In genomic region chr2:132714522-132714921, GRCm38 (mm10) we compare ENCODE assay signal across 21 mouse cellular contexts. TPM values are rescaled to one million over a fixed set of nuclear protein-coding genes. Genes with fewer than 3 reads are reported as not detected.
DNase-seq lines count a peak whose midpoint lies in the region; ATAC-seq and TF ChIP-seq lines count a peak whose summit lies in the region.
"Had no signal": no experiment of that assay in that cellular context is flagged by ENCODE, and none has a peak within 500 bp of the region (broad histone marks: within the 10 kb centered on the region; RNA-seq: fewer than 3 reads in every experiment).

No protein-coding gene starts in this region.

- DNase-seq in cerebellum, adult 2 months = no peak
- DNase-seq in cerebellum, adult 8-10 months = no peak
- DNase-seq in layer of hippocampus, adult 2 months (ENCODE audit: low spot score in 2 of 2) = no peak
- DNase-seq in layer of hippocampus, postnatal 14 days (ENCODE audit: low spot score in 2 of 2) = no peak
- DNase-seq in R1 (ENCODE audit: low read depth, low spot score) = peak; percentile 77
- no peak for DNase-seq in spleen, postnatal 14 days (ENCODE audit: low spot score in 2 of 2)
- no peak for DNase-seq in retina, postnatal 1 day
- DNase-seq: adrenal gland, adult 8-10 months; adrenal gland, postnatal 14 days; adrenal gland, postnatal 36 days; B cell, adult 2 months had no signal

- peak overlapping the region; percentile 48 for H3K27ac ChIP-seq in cerebellum, adult 2 months (ENCODE audit: insufficient read depth, low read length)
- peak overlapping the region; percentile 78; the same call in 1 of the 2 replicates for H3K27ac ChIP-seq in layer of hippocampus, adult 2 months
- H3K27ac ChIP-seq: embryonic facial prominence, embryonic 13.5 days; embryonic facial prominence, embryonic 15.5 days had no signal

- H3K4me3 ChIP-seq in cerebellum, adult 2 months (replicated peaks; ENCODE audit: insufficient read depth, low read depth, low read length) = no peak overlapping the region
- no peak overlapping the region for H3K4me3 ChIP-seq in layer of hippocampus, adult 2 months
- H3K4me3 ChIP-seq: embryonic facial prominence, embryonic 13.5 days; embryonic facial prominence, embryonic 15.5 days; erythroblast, embryonic 14.5 days; forebrain, embryonic 10.5 days; forebrain, embryonic 12.5 days had no signal

- peak; percentile 43 for ATAC-seq in megakaryocyte, adult 5-6 weeks (ENCODE audit: poor library complexity, severe bottlenecking)
- ATAC-seq: activated CD4-positive, CD25-positive, alpha-beta regulatory T cell, adult 4 months; CD4-positive, CD25-positive, alpha-beta regulatory T cell, adult 4 months; Patski had no signal

- H3K4me1 ChIP-seq in cerebellum, adult 2 months (ENCODE audit: control insufficient read depth, insufficient read depth, low read length) = peaks cover 30% of the 10 kb centered on the region
- H3K4me1 ChIP-seq: embryonic facial prominence, embryonic 13.5 days; embryonic facial prominence, embryonic 15.5 days had no signal

- no peaks in the 10 kb centered on the region for H3K27me3 ChIP-seq in cerebellum, adult 2 months (ENCODE audit: control insufficient read depth, insufficient read depth, low read length)
- H3K27me3 ChIP-seq: CH12.LX; embryonic facial prominence, embryonic 13.5 days; embryonic facial prominence, embryonic 15.5 days; forebrain, embryonic 12.5 days; Patski had no signal

- no peak for TF ChIP-seq CTCF in cerebellum, adult 2 months (IDR thresholded peaks at IDR 0.05; ENCODE audit: borderline replicate concordance, insufficient read depth, low read depth, low read length)
- no peak for TF ChIP-seq CTCF in layer of hippocampus, adult 2 months (conservative IDR thresholded peaks at IDR 0.05)

- WGBS in cerebellum, adult 2 months = 92% methylated on average over 7 of the region's 7 CpGs

- no peak for TF ChIP-seq POLR2A in cerebellum, adult 2 months (IDR thresholded peaks at IDR 0.05; ENCODE audit: borderline replicate concordance, insufficient read depth, low read length)

RNA-seq across cellular contexts. Expression of gene Shld1, which starts 27.8 kb away (rescaled TPM):
- 29.5 and 29.7 TPM in 2 replicates for polyA plus RNA-seq in cerebellum, adult 2 months (2012; rRNA removed)
- 10 to 100 TPM in 1 of 2 experiments, 1 to 10 TPM in 1; 9.7 to 11.0 TPM for total RNA-seq in layer of hippocampus, adult 2 months (2021)
- 1 to 10 TPM; 9.1 to 9.7 TPM for total RNA-seq in layer of hippocampus, postnatal 14 days (2021)
- 15.7 and 16.0 TPM in 2 replicates for total RNA-seq in megakaryocyte, adult 5-6 weeks (2015)
- 5.9 and 12.5 TPM in 2 replicates for total RNA-seq in megakaryocyte, adult 5-6 weeks (2017)
